Mouse (Mus musculus) neural tube, embryonic 10.5 days (tissue): ENCODE results near the gene Arg2.
"Not testable (repeated sequence)": the region's sequence is repeated elsewhere in the genome, so short reads cannot be mapped to it uniquely, and the experiment has no call there.

Experiments used
- DNase-seq: peaks from one replicate; pipeline ENCODE4 v3.0.0-alpha.2; 2017; ENCODE audit warnings: low spot score; ENCODE audit errors: extremely low spot score

The Arg2 gene

GRCm38 (mm10) chr12:79170421-79170820 is 39.8 kb downstream of the Arg2 start:
- DNase-seq = no peak

DNA sequence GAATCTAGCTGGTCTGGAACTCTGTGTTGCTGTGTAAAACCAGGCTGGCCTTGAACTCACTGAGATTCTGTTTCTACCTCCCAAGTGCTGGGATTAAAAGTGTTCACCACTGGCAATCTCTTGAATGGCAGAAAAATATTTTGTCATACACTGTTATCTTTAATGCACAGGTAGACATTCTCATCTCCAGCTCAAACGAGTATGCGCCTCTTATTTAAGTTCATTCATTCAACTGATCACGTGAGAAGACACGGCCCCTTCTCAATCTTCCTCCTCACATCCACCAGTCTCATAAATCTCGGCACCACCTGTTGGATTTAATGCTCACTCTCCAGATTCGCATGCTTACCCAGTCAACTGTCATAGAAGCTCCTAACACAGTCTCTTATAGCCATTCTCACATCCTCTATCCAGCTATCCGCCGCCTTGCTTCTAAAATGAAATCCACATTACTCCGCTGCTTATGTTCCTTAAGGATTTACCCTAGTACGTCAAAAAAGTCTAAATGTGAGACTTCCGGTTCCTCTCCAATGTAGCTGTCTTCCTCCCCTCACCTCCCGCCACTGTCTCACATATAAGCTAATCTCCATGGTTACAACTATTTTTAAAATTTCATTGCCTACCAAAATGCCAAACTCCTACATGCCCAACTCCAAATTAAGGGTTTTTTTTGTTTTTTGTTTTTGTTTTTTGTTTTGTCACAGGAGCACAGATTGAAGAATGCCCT is 40.9 kb downstream of the Arg2 start:
- peak; percentile 13 for DNase-seq

DNA sequence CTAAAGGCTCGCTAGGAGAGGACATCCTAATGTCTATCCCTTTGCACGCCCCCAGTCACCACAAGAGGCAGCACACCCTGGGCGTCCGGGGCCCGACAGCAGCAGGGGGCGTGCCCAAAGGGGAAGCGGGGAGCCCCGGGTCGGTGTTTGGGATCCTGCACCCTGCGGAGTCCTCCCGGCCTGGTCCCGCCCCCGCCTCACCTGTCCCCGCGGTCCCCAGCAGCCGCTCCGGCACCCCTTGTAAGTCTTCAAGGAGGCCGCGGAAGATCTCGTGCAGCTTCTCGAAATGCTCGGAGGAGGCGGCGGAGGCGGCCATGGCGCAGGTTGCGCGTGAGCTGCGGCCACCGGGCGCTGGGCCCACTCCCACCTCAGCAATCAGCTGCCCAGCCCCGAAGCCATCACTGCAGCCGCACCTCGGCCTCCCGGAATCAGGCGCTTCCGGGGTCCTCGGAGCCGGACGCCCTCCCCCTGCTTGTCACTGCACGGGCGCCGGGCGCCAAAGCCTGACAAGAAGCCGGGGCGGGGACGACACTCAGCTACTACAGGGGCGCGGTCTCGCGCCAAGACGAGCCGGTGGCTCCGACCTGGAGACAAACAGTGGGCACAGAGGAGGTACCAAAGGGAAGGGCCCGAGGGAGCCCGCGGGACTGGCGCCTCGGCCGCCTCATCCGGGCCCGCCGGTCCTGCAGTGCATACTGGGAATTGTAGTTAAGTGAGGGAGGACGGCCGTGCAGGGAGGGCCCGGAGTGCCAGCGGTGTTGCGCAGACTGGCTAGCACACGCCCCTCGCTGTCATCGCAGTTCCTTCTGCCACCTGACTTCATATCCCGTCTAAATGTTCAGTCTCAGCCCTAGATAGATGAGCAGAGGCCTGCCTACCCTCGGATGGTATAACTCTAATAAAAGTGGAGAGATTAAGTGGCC is 41.7 kb downstream of the Arg2 start, which contains the start of gene Vti1b:
TSS of gene Vti1b (minus strand) at position 649 of the 923 bp plus-strand sequence.
- DNase-seq = peak; percentile 91

DNA sequence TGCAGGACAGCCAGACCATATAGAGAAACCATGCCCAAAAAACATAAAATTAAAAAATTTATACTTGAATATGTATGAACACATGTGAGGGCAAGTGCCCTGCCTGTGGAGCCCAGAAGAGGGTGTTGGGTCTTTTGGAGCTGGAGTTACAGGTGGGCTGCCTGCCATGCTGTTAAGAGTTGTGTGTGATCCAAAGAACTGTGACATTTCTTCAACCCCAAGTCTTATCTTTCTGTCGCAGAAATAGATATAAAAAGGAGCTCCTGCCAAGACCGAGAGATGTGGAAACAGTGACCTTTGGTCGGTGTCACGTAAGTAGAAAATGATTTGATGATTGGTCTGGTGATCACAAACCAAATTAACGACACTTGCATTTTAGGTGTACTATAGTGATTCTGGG is 43.1 kb downstream of the Arg2 start:
- no peak for DNase-seq

DNA sequence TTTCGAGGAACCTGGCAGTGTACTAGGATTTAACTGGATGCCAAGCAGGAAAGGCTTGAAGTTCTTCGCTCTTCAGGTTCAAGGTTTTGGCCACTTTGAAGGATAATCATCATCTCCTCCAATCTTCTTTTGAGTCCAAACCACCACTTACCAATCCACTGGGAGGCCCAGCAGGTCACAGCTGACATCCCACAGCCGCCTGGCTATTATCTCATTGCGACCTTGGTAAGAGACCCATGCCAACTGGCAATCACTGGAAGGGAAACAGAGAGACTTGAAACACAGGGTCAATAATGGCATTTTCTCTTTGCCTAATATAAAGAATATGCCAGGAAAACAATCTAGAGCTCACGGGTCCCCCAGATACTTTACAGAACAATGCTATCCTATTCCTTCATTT is 45.4 kb downstream of the Arg2 start:
- DNase-seq = no peak

GRCm38 (mm10) chr12:79185160-79185559 is 54.6 kb downstream of the Arg2 start:
- DNase-seq = not testable (repeated sequence)

- peak; percentile 64 for DNase-seq
Measured at GRCm38 (mm10) chr12:79190931-79191673, 60.5 kb downstream of the Arg2 start.

- peak; percentile 76 for DNase-seq
Measured at GRCm38 (mm10) chr12:79191701-79192100, 61.1 kb downstream of the Arg2 start.

DNA sequence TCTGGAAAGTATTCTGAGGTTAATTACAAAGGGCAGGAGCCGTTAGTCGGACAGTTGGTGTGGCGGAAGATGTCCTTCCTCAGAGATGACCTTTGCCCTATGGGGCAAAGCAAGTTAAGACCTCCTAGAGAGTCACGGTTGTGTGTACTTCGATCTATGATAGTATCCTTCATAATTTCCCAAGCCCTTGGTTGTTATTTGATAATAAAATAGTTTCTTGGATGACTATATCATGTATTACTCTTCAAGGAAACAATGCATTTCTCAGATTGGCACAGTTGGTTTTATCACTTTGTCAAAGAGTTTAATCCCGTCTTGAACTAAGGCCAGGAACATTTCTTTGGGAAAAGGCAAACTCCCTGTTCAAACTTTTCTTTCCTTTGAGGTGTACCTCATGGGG is 61.6 kb downstream of the Arg2 start, which contains the start of gene Rdh11:
TSS of gene Rdh11 (minus strand) at position 101 of the 400 bp plus-strand sequence.
- DNase-seq = no peak

DNA sequence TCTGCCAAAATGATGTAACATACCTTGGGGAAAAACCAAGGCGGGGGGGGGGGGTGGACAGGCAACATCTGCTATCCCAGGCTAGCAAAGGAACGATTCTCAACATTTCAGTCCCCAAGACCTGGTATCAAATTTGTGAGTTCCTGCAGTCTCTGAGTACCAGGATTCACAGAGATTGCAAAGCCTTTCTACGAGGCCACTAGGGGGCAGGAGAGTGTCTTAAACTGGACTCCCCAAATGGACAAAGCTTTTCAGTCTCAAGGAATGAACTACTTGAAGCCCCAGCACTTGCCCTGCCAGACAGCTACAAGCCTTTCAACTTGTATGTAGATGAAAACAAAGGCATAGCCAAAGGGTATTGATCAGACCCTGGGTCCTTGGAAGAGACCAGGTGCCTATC is 62.9 kb downstream of the Arg2 start:
- DNase-seq = peak; percentile 62

- DNase-seq = no peak
Measured at GRCm38 (mm10) chr12:79197105-79197504, 66.5 kb downstream of the Arg2 start.

- no peak for DNase-seq
Measured at GRCm38 (mm10) chr12:79201882-79202281, 71.3 kb downstream of the Arg2 start.
